Mouse (Mus musculus) right cerebral cortex, adult 2 months (tissue): ENCODE measurements around the gene Rasa2.
"Not testable (repeated sequence)": the region's sequence is repeated elsewhere in the genome, so short reads cannot be mapped to it uniquely, and the experiment has no call there.

Experiments used
- DNase-seq, 2 experiments: peaks; one replicate each; pipeline ENCODE4 v3.0.0; 2021 to 2022; ENCODE audit warnings: low spot score in 2 of 2

Gene Rasa2

GRCm38 (mm10) chr9:96589346-96589745, 42.1 kb downstream of the Rasa2 start:
- no peak for DNase-seq

GRCm38 (mm10) chr9:96583496-96583895, 47.9 kb downstream of the Rasa2 start:
- DNase-seq: no peak

GRCm38 (mm10) chr9:96583076-96583475, 48.3 kb downstream of the Rasa2 start:
- DNase-seq: no peak

- no peak for DNase-seq
Observed at GRCm38 (mm10) chr9:96578190-96578589, 53.2 kb downstream of the Rasa2 start.

- DNase-seq: no peak
Observed at GRCm38 (mm10) chr9:96577674-96578073, 53.7 kb downstream of the Rasa2 start.

GRCm38 (mm10) chr9:96573252-96573651, 58.2 kb downstream of the Rasa2 start:
- DNase-seq: no peak

DNA sequence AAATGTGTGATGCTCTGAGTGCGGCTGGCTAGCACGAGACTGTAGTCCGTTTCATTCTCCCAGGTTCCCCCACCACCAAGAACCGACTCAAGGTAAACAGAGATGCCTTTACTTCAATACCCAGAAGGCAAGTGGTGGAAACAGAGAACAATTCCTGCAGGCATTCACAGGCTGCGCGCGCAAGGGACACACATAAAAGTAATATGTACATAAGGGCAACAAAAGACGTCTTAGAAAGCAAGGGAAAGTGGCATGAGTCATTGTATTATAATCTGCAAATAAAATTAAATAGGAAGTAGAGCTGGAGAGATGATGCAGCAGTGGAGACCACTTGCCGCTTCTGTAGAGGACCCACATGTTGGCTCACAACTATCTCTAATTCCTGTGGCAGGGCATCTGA, 58.7 kb downstream of the Rasa2 start:
- no peak for DNase-seq

- no peak for DNase-seq
Observed at GRCm38 (mm10) chr9:96566470-96566996, 64.9 kb downstream of the Rasa2 start.

- DNase-seq: no peak
Observed at GRCm38 (mm10) chr9:96563501-96563900, 67.9 kb downstream of the Rasa2 start.

GRCm38 (mm10) chr9:96559148-96559547, 72.3 kb downstream of the Rasa2 start:
- DNase-seq: no peak

- no peak for DNase-seq
Observed at GRCm38 (mm10) chr9:96558594-96558993, 72.8 kb downstream of the Rasa2 start.

GRCm38 (mm10) chr9:96554095-96554494, 77.3 kb downstream of the Rasa2 start:
- no peak for DNase-seq

DNA sequence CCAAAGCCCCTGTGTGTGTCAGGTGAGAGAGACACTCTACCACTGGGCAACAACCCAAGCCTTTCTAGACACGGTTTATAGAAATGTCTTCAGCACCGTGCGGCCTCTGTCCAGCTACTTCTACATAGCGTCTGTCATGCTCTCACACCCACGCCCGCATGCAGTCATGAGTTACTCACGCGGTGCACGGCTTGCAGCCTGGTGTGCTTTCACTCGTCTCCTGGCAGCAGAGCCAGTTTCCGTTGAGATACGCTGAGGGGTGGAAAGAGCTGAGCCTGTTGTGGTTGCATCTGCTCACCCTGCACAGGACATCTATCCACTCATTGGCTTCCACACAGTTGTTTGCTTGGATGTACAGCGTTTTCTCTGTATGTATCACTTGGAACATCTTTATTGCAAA, 86.0 kb downstream of the Rasa2 start:
- DNase-seq: peak in 1 of 2 experiments; percentile 36

DNA sequence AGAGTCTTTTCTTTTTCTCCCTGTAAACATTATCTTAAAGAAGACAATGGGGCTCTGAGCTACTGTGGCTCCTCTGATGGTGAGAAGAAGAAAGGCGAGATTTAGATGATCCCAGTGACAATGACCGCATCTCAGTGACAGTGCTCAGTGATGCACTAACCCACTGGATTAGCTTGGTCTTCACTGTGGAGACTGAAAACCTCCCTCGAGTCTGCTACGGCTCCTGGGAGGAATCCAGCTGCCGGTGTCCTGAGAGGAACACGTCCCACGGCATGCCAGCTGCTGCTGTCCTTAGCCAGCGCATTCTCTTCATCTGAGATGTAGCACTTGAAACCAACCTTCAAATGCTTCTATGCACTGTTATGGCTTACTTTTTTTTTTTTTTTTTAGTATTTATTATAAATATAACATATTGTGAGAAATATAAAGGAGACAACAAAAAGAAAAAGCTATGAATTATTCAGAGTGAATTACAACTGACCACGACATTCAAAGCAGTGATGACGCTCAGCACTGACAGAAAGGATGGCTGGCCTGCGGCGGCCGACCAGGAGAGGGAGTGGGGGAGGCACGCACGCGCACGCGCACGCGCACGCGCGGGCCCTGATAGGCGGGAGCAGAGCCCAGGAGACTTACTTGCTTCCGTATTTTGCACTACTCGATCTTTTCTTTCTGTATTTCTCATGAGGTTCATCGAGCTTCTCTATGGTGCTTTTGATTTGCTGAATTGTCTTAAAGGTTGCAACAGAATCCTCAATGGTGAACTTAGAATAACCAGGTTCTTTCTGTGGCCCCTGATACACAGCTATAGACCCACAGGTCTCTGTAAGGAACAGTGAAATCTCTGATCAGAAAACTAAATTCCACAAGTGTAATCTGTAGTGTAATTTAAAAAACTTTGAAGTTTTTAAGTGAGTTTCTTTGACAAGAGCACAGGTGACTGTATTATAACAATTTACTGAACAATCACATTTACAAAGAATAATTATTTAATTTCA, 87.5 kb downstream of the Rasa2 start:
- DNase-seq: peak; percentile 35 to 38

DNA sequence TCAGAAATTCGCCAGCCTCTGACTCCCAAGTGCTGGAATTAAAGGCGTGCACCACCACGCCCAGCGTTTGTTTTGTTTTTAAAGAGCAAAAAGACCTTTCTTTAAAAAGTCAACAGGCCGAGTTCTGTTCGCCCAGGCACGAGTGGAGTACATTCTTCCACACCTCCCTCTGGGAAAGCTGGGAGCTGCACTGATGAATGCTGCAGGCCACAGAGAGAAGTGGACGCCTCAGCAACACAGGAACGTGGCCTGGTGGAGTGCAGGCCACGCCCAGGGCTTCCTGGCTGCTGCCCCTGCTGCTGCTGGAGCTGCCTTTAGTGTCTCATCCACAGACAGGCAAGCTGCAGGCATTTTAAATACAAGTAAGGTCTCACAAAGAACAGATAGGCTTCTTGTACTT, 92.5 kb downstream of the Rasa2 start:
- no peak for DNase-seq

- no peak for DNase-seq
Observed at GRCm38 (mm10) chr9:96537615-96537919, 93.8 kb downstream of the Rasa2 start.

DNA sequence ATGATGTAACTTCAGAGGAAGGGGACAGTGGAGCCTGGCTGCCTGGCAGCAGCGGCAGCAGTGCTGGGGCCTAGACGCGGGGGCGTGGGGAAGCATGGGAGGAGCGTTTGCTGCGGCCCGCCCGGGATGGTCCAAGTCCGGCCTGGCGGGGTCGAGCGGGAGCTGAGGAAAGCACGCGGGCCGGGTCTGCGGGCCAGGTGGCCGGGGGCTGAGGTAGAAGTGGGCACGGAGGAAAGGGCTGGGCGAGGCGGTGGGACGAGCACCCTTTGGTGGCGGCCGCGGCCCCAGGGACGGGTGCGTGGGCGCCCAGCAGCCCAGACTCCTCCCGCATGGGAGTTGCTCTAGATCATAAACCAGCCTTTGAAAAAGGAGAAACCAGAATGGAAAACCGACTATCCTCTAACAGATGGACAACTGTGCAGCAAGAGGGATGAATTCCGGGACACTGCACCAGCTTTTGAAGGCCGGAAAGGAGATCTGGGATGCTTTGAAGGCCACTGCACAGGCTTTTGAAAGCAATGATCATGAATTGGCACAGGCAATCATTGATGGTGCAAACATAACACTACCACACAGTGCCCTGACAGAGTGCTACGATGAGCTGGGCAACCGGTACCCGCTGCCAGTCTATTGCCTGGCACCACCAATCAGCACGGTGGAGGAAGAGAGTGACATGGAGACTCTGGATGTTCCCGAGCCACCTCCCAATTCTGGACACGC, 94.4 kb downstream of the Rasa2 start:
- DNase-seq: peak in 1 of 2 experiments; percentile 21

DNA sequence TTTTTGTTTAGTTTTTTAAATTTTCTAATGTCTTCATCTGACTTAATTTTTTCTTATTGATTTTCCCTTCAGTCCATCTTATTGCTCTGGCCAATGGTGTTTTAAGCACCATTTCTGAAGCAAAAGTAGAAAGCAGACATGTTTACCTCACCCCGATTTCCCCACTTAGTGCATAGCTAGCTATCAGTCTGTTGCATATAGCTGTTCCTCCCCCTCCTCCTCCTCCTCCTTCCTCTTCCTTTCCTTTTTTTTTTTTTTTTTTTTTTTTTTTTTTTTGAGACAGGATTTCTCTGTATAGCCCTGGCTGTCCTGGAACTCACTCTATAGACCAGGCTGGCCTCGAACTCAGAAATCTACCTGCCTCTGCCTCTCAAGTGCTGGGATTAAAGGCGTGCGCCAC, 95.3 kb downstream of the Rasa2 start:
- not testable (repeated sequence) for DNase-seq

- DNase-seq: no peak
Observed at GRCm38 (mm10) chr9:96535431-96535830, 96.0 kb downstream of the Rasa2 start.

GRCm38 (mm10) chr9:96534256-96534655, 97.2 kb downstream of the Rasa2 start:
- DNase-seq: no peak

DNA sequence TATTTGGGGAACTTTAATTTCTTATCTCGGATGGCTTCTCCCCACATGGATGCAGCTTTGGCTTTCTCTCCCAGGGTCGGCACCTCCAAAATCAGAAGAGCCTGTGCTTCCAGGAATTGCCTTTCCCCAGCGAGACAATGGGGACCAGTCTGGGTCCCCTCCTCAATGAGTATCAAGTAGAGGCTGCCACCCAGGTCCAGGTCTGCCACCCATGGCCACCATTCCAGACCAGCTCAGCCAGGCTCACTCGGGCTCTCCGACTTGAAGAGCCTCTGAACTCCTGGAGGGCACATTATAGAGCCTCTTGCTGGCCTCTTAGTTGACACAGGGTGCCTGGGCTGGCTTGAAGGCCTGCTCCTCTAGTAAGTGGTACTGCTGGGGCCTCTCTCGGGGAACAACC, 97.9 kb downstream of the Rasa2 start:
- DNase-seq: no peak

GRCm38 (mm10) chr9:96532531-96532930, 98.9 kb downstream of the Rasa2 start:
- no peak for DNase-seq

DNA sequence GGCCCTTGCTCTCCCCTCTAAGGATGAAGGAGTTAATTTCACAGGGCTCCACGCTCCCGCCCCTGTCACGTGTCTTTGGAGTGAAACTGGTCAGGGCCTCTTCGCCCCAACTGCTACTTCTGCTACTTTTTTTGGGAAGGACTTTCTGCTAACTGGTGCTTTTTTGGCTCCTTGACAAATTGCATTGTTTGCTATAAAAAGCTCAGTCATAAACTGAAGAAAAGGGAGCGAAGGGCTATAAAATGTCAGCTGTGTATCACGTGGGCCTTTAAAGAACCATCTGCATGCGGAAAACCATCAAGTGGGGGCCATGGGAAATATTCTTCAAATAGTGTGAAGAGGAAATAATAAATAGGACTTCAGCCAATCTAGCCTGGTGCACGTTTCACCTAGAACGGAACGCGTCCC, 100.7 kb downstream of the Rasa2 start:
- DNase-seq: no peak
